Mouse (Mus musculus) mesoderm, embryonic 11.5 days (tissue): ENCODE results near the gene Apobec3.

Experiments used
- DNase-seq: peaks from one replicate; pipeline ENCODE4 v3.0.0-alpha.2; 2012; ENCODE audit warnings: low read depth, low spot score

Apobec3 gene

DNA sequence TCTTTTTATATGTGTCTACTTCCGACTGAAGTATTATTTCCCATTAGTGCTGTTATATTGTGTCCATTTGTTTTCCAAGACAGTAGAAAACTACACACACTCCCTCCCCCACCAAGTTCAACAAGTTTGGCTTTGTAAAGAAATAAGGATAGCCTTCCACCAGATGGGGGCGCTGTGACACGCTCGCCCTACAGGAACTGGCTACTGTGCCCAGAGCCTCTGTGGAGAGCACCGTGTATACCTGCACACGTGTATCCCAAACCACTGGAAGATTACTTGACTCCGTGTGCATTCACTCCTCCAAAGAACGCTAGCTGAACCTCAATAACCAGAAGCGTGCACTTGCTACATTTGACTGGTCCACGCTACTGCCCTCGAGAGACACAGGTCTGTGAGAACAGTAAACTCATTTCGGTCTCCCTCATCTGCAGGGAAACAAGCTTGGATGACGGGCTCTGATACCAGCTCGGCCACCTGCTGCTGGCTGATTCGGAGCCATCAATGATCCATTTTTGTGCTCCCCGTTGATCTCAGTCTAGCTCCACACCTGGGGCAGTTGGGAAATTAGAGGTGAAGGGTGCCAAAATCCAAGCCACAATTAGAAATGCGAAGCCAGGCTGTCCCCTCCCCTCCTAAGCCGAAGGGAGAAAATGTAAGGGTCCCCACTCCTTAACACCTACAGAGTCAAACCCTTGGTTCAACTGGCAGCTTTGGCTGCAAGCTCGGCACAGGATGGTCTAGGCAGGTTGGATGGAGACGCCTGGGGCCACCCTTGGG is at the start of gene Apobec3:
Gene Apobec3, plus strand, starts transcription at position 224 of the 777 bp plus-strand sequence.
- peak; percentile 69 for DNase-seq

DNA sequence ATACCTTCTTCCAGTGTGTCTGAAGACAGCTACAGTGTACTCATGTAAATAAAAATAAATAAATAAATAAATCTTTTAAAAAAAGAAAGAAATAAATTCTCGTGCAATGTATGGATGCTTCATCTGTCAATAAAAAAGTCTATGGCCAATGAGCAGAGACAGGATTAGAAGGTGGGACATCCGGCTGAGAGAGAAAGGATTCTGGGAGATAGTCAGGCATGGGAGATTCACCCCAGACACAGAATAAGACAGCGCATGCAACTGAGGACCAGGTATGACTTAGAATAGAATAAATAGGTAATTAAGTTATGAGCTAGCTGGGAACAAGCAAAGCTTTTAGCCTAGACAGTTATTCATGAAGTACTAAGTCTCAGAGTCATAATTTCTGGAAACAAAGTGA is 48.5 kb upstream of the Apobec3 start:
- no peak for DNase-seq

DNA sequence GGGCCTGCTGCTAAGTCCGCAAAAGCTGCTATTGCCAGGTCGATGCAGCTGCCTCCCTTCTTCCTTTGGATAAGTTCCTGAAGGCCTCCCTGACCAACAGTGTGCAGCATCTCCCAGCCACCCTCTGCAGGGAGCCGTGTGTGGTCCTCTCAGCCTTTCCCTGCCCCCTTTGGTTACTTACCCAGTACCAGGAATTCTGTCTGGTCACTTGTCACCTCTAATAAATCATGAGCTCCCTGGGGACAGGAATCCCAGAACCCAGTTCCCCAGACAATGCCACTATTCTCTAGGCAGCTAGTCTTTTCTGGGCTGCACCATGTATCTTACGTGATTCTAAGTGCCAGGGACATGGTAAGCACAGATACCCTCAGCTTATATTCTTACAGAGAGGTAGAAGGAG is 45.5 kb upstream of the Apobec3 start:
- DNase-seq = no peak

DNA sequence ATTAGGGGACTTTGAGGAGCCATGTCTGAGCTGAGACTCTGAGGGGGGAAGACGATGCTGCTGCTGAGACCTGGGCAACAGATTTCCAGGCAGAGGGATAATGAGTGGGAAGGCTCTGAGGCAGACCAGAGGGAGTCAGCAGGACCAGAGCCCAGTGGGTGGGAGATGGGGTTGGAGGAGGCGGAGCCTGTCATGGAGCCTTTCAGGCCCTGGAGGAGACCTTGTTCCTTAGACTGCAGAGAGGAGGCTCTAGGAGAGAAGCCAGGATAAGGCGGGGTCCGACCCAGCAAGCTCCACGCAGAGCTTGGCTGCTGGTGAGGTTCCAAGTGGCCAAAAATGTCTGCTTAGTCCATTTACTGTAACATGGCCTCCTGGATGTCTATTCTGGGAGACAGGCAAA is 44.4 kb upstream of the Apobec3 start:
- DNase-seq = no peak

DNA sequence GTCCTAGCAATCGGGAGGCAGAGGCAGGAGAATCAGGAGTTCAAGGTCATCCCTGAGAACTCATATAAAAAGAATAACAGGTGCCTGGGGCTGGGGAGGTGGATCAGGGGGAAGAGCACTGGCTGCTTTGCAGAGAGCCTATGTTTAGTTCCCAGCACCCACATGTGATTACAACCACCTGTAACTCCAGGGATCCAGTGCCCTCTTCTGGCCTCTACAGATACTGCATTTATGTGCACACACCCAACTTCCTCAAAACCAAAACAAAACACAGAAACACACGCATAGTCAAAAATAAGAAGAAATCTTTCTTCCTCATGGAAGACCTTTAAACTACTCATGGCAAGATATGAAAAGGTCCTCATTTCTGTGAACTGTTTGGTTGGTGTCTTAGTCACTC is 41.3 kb upstream of the Apobec3 start:
- no peak for DNase-seq

DNA sequence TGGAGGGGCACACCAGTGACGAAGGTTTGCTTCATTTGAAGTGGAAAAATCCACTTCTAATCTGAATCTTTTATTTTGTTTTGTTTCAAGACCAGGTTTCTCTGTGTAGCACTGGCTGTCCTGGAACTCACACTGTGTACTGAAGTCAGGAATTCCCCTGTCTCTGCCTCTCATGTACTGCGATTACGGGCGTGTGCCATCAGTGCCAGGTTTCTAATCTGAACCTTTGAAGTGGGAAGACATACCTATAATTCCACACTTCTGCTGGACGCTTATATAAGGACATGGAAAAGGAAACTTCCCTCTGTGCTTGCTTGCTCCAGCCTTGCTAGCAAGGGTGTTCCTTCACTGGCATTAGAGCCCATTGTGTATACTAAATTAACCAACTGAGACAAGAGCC is 32.5 kb upstream of the Apobec3 start:
- no peak for DNase-seq

DNA sequence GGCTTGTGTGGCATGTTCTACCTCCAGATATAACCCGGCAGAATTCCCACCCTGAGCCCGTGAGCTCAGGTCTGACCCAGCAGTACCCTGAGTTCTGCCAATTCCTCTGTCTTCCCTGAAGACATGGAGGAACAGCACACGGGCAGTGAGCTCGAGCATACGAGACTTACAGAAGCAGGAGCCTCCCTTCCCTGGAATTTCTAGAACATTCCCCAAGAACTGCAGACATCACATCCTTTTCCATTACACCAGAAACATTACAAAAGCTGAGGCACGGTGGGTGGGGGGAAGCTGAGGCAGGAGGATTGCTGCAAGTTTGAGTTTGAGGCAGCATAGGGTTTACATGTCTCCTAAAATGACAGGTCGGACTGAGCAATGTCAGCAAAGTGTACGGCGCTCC is 31.6 kb upstream of the Apobec3 start:
- DNase-seq = no peak

DNA sequence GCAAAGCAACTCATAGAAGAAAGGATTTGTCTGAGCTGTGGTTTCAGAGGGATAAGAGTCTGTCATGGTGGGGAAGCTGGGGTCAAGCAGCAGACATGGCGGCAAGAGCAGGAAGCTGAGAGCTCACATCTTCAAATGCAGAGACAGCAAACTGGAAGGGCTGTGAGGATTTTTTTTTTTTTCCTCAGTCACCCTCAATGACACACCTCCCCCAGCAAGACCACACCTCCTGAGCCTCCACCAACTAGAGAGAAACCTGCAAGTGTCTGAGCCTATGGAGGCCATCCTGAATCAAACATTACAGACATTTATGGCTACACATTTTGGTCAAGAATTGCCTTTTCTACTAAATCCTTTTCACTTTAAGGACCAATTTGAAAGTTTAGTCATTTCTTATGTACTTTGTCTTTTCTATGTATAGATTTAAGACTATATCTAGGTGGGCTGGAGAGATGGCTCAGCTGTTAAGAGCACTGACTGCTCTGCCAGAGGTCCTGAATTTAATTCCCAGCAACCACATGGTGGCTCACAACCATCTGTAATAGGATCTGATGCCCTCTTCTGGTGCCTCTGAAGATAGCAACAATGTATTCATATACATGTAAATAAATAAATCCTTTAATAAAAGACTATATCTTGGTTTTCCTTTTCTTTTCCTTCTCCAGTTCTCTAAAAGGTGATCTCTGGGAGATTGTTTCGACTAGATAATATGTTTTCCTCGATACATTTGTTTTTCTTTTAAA is 24.0 kb upstream of the Apobec3 start:
- no peak for DNase-seq

DNA sequence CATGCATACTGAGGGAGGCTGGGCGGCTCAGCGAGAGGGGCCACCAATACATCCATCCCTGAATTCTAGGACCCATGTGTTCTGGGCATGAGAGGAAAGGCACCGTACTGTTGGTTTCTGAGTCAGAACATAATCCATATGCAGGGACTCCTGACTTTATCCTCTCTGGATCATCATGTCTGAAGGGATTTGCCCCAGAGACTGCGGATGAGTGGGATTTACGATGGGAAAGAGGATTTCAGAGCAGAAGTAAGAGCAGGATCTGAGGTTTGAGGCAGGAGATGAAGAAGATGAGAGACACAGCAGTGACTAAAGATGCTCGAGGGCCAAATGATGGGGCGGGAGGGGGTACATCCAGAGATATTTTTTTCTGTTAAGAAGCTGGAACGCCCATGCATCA is 17.9 kb upstream of the Apobec3 start:
- no peak for DNase-seq

DNA sequence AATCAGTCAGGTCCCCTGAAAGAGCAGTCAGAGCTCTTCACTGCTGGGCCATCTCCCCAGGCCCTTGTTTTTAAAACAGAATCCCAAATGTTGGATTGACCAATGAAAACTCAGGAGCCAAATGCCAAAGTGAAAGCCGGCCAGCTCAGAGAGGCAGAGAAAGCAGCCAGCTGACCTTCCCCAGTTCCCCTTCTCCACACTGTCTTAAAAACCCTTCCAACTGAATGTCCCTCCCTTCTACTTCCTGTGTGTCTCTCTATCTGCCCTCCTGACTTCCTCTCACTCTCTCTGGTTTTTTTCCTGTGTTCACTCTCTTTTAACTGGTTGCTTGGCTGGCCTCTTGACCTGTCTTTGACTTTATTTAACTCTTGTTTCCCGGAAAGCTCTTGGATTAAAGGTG is 17.5 kb upstream of the Apobec3 start:
- no peak for DNase-seq

DNA sequence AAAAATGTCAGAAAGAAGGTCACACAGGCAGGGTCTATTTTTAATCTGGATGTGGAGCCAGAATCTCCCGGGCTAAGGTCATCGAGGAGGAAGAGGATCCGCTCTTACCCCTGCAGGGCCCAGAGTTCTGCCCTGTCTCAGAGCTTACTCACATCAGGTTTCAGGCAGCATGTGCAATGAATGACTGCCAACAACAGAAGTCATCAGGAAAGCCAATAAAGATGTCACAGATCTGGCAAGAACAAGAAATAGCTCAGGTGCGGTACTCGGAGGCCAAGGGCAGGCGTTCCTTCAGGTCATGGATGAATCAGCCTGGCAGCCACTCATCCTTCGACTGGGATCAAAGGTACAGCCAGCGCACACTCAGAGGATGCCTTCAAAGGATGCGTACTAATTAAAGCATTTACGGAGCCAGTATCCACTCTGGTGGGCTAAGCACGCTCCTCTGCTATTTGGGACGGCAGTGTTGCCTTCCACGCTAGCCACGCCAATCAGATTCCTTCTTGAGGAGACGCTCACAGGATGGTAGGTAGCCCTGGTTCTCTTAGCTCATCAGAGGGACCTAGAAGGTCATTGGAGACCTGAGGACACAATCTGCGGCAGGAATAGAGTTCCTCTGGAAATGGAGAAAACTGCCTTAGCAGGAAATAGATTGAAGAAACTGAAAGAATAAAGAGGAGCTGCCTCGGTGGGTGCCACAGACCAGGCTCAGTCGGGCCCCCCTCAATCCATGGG is 16.0 kb upstream of the Apobec3 start:
- DNase-seq = no peak

DNA sequence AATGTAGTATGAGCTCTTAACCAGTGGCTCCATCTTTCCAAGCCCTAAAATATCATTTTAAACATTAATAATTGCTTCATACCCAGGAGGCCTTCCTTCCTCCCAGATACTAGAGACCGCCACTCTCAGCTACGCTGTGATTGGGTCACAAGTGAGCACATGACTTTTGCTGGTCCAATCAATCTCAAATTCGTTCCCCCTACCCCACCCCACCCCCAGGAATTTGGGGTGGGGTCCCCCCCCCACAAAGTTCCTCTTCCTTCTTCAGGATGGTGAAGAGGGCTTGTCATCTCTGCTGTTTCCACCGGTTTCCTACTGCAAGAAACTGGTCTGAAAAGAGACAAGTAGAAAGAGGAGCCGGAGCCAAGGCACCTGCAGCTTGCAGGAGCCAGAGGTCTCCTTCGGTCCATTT is 12.7 kb upstream of the Apobec3 start:
- no peak for DNase-seq

DNA sequence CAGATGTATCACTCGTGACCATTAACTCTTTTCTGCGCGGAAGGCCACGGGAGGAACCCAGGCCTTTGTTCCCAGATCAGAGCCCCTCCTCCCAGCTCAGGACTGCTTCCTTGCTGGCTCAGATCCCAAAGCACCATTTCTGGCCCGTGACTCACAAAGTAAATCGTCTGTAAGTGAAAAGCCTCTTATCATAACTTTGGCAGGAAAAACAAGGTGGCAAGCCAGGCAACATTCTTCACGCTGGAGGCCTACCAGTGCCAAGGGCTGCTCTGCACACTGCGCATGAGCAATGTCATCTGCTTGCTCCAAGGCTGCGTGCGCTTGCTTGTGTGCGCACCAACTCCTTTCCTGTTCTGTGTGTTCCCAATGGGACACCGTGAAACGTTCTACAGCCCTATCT is 12.1 kb upstream of the Apobec3 start:
- DNase-seq = no peak

DNA sequence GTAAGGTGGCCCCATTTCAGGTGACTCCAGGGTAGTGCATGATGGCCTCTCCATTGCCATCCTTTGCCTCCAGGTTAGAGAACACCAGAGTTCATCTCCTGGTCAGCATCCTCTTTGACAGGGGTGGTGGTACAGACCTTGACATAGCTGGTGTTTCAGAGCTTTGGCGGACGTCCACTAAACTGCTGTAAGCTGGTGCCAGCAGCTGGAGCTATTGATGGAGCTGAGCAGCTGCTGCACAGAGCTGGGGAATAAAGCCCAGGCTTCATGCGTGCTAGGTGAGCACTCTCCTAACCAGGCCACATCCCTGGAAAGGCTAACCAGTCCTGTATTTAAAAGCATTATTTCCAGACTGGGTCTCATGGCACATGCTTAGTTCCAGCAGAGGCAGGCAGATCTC is 11.0 kb upstream of the Apobec3 start:
- DNase-seq = no peak

DNA sequence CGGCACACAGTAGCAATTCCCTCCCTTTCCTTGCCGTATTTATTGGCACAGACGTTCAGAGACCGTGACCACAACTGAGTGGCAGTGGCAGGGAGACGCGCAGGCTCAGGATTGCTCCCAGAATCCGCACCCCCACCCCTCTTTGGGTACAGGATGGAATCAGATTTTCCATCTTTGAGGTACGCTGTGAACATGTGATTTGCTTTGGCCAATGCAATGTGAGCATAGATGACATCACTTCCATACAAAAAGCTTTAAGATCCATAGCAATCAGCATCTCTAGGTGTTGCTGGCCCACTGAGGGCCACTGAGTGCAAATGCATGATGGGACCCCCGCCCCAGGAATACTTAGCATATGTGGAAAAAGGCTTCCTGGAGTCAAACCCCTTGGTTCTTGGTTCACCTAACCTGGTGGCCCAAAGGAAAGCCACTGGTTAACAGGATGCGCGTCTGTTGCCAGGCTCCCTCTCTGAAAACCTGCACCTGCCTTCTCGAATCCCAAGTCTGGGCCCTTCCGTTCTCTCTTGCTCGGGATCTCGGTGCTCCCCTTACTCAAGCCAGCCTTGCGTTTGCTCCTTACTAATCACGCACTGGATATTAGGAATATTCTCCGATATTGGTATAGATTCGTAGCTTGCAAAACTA is 8.7 kb upstream of the Apobec3 start:
- peak; percentile 25 for DNase-seq

DNA sequence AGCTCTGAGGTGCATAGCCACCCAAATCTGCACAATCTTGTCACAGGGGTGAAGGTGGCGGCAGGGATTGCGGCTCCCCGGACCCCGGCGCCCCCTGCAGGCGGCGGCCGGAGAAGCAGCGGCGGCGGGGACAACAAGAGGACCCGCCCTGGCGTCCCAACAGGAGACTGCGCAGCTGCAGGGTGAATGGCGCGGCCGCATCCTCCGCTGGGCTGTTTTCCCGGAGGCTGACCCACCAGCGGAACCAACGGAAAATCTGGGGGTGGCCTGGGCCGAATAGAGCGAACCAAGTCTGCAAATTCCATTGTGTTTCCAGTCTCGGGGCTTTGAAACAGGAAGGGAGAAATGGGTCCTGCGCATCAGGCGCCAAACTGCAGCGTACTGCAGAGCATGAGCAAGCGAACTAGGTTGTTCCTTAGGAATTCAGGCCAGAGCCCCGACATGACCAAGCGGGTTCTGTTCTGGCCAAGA is 8.1 kb upstream of the Apobec3 start:
- DNase-seq = peak; percentile 89

DNA sequence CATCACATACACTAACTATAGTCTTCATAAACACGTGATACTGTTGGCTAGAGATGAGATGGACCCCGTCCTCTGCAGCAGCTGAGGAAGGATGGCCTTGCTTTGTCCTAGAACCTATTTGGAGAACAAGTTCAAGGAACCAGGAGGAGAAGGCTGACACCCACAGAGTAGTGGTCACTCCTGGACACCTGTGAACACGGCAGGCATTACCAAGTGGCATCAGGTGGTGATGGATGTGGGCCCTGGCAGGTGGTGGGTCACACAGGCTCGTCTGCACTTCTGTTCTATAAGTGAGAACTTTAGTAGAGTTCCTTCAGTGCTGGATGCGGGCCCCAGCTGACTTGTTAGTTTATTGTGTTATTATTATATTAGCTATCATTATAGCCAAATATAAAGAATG is 6.6 kb upstream of the Apobec3 start:
- no peak for DNase-seq

DNA sequence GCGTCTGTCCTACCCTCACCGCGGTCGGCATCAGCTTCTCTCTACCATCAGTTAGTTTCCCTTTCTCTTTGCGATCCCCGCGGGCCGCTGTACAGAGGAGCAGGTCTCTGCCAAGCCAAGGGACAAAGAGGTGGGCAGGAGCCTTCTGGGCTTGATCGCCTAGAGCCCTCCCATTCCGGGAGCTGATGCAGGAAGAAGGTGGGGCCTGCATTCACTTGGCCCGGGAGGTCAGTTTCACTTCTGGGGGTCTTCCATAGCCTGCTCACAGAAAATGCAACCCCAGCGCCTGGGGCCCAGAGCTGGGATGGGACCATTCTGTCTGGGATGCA is 718 bp downstream of the Apobec3 start:
- peak; percentile 18 for DNase-seq

DNA sequence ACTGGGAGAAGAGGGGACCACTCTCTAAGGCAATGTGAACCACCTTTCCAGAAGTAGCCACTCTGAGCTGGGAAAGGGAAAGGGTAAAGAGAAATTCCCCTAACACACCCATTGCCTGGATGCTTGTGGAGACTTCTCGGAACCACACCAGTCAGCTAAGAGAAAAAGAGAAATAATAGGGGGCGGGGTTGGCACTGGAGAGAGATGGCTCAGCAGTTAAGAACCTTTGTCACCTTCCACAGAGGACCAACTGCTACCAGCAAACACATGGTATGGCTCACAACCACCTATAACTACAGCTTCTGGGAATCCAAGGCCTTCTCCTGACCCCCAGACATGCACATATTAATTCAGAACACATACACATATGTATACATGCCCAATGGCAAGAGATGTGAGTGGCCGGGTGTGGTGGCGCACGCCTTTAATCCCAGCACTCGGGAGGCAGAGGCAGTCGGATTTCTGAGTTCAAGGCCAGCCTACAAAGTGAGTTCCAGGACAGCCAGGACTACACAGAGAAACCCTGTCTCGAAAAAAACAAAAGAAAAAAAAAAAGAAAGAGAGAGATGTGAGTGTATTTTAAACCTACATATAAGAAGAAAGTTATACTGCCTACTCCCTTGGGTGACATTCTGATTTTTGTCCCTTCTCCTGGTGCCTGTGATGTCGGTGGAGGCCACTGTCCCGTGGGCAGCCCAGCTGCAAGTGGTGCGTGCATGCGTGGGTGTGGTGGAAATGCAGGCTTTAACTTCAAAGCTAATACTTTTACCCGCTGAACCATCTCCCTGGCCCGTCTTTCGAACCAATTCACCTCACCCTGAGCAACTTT is 1.8 kb downstream of the Apobec3 start:
- no peak for DNase-seq

DNA sequence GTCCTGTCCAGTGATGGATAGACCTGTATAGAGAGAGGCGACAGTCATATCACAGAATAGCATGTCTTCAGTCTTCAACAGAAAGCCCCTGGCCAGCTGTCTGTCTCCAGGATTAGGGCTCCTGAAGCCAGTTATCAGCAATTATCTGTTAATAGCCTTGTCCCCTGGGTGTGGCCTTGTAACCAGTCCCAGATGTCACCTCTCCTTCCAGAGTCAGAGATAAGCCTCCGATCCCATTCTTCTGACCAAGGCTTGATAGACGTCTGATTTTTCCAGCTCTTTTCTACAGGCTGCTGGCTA is 2.3 kb downstream of the Apobec3 start:
- DNase-seq = no peak

DNA sequence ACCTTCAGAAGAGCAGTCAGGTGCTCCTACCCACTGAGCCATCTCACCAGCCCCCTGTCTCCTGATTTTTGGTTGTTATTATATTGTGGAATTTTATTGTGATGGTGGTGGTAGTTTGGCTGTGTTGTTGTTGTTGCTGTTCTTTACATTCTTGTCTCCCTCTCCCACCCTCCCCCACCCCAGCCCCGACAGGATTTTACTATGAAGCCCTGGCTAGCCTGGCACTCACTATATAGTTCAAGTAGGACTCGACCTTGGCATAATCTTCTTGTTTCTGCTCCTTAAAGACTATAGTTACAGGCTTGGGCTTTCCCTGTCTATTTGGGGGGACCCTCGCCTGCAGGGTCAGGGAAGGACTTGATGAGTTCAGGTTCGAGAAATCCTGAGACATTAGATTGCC is 2.9 kb downstream of the Apobec3 start:
- DNase-seq = no peak
